Mouse (Mus musculus) spleen, adult 2 months (tissue): ENCODE measurements around the gene S100a2. TPM values are rescaled to one million over a fixed set of nuclear protein-coding genes. Genes with fewer than 3 reads are reported as not detected.

Experiments used
- DNase-seq, 2 experiments: peaks; one replicate each; pipeline versions ENCODE4 v3.0.0 to v3.0.0-alpha.2; 2012 to 2021; ENCODE audit warnings: low spot score in 2 of 2, low read depth in 1 of 2
- H3K27ac ChIP-seq: fragments of 200-500 bp; 2 replicates; pipeline ENCODE4 v1.5.1; 2012; ENCODE audit warnings: low read length, inconsistent platforms; ENCODE audit not compliant: insufficient read depth
- H3K27me3 ChIP-seq: fragments of 200-500 bp; 2 replicates; pipeline ENCODE4 v1.6.1; 2012; ENCODE audit warnings: mild to moderate bottlenecking, moderate library complexity, low read length, inconsistent platforms; ENCODE audit not compliant: control insufficient read depth, insufficient read depth
- H3K36me3 ChIP-seq: fragments of 200-500 bp; 2 replicates; pipeline ENCODE4 v1.6.1; 2012; ENCODE audit warnings: mild to moderate bottlenecking, low read length, inconsistent platforms; ENCODE audit not compliant: control insufficient read depth, insufficient read depth
- H3K4me1 ChIP-seq: fragments of 200-500 bp; 2 replicates; pipeline ENCODE4 v1.6.1; 2011; ENCODE audit warnings: inconsistent platforms; ENCODE audit not compliant: control insufficient read depth, insufficient read depth, insufficient read length
- H3K4me3 ChIP-seq: fragments of 200-500 bp; 2 replicates; pipeline ENCODE4 v1.5.1; 2011; ENCODE audit warnings: mild to moderate bottlenecking, inconsistent platforms; ENCODE audit not compliant: insufficient read depth, insufficient read length; ENCODE audit errors: extremely low read depth
- CTCF ChIP-seq: fragments of 200-500 bp; IDR thresholded peaks from 2 replicates; pipeline ENCODE4 v1.5.1; 2011; ENCODE audit warnings: mild to moderate bottlenecking, inconsistent platforms; ENCODE audit not compliant: insufficient read depth, insufficient read length, insufficient replicate concordance; ENCODE audit errors: extremely low read depth
- POLR2A ChIP-seq: fragments of 200-500 bp; IDR thresholded peaks from 2 replicates; pipeline ENCODE4 v1.6.1; 2011; ENCODE audit warnings: low read depth, low read length, inconsistent platforms
- WGBS: fragments of 180-500 bp; shearing (Covaris S2); methylation state at CpG from one replicate; pipeline ENCODE4 v1.1.7; 2018; 5-methylcytosine and 5-hydroxymethylcytosine counted together
- polyA plus RNA-seq: library from polyadenylated mRNA; depleted of rRNA; stranded (reverse); fragments of >200 nt; gene quantifications from 2 replicates; pipeline ENCODE4 v1.2.3, GENCODE M21; 2012

S100a2 gene
- polyA plus RNA-seq, 1 experiment = not detected

- H3K27me3 ChIP-seq = no peaks in the 10 kb centered on the region
- H3K36me3 ChIP-seq = no peaks in the 10 kb centered on the region
- no peak for DNase-seq
- H3K4me3 ChIP-seq = no peak overlapping the region
- TF ChIP-seq CTCF (no peak), POLR2A (no peak)
- WGBS = 89% methylated on average over 1 of the region's 1 CpGs
- H3K4me1 ChIP-seq = peaks cover 8% of the 10 kb centered on the region; the same call in 1 of the 2 replicates
- H3K27ac ChIP-seq = no peak overlapping the region
Measured at GRCm38 (mm10) chr3:90594466-90594865, 4.4 kb downstream of the S100a2 start.

GRCm38 (mm10) chr3:90595556-90595955, 5.5 kb downstream of the S100a2 start:
- WGBS = 82% methylated on average over 5 of the region's 5 CpGs
- TF ChIP-seq CTCF (no peak), POLR2A (no peak)
- Histone ChIP-seq H3K27me3 (no peaks in the 10 kb centered on the region), H3K4me3 (no peak overlapping the region), H3K36me3 (no peaks in the 10 kb centered on the region), H3K27ac (no peak overlapping the region), H3K4me1 (no peaks in the 10 kb centered on the region)
- no peak for DNase-seq

GRCm38 (mm10) chr3:90596810-90597209, 6.8 kb downstream of the S100a2 start:
- Histone ChIP-seq H3K27me3 (no peaks in the 10 kb centered on the region), H3K27ac (no peak overlapping the region), H3K36me3 (no peaks in the 10 kb centered on the region), H3K4me3 (no peak overlapping the region), H3K4me1 (no peaks in the 10 kb centered on the region)
- DNase-seq = no peak
- TF ChIP-seq POLR2A = no peak
- WGBS = 92% methylated on average over 6 of the region's 6 CpGs

GRCm38 (mm10) chr3:90597736-90598135, 7.7 kb downstream of the S100a2 start:
- 87% methylated on average over 6 of the region's 6 CpGs for WGBS
- Histone ChIP-seq H3K36me3 (no peaks in the 10 kb centered on the region), H3K4me3 (no peak overlapping the region), H3K4me1 (no peaks in the 10 kb centered on the region), H3K27ac (no peak overlapping the region), H3K27me3 (no peaks in the 10 kb centered on the region)
- TF ChIP-seq POLR2A (no peak), CTCF (no peak)
- DNase-seq = no peak

GRCm38 (mm10) chr3:90598212-90598611, 8.2 kb downstream of the S100a2 start:
- 57% methylated on average over 4 of the region's 4 CpGs for WGBS
- H3K36me3 ChIP-seq = no peaks in the 10 kb centered on the region
- no peak overlapping the region for H3K27ac ChIP-seq
- H3K4me3 ChIP-seq = no peak overlapping the region
- H3K4me1 ChIP-seq = peaks cover 1% of the 10 kb centered on the region; the same call in 1 of the 2 replicates
- no peak for DNase-seq
- H3K27me3 ChIP-seq = no peaks in the 10 kb centered on the region
- TF ChIP-seq CTCF (no peak), POLR2A (no peak)

GRCm38 (mm10) chr3:90599401-90599800, 9.4 kb downstream of the S100a2 start:
- Histone ChIP-seq H3K4me1 (peaks cover 5% of the 10 kb centered on the region; the same call in 1 of the 2 replicates), H3K4me3 (no peak overlapping the region), H3K36me3 (no peaks in the 10 kb centered on the region), H3K27me3 (no peaks in the 10 kb centered on the region), H3K27ac (no peak overlapping the region)
- 84% methylated on average over 3 of the region's 3 CpGs for WGBS
- no peak for DNase-seq
- no peak for TF ChIP-seq POLR2A
- TF ChIP-seq CTCF = no peak

- no peak overlapping the region for H3K27ac ChIP-seq
- H3K36me3 ChIP-seq = no peaks in the 10 kb centered on the region
- TF ChIP-seq POLR2A = no peak
- TF ChIP-seq CTCF = no peak
- peaks cover 5% of the 10 kb centered on the region; the same call in 1 of the 2 replicates for H3K4me1 ChIP-seq
- 87% methylated on average over 6 of the region's 6 CpGs for WGBS
- H3K4me3 ChIP-seq = no peak overlapping the region
- DNase-seq = no peak
- H3K27me3 ChIP-seq = no peaks in the 10 kb centered on the region
Measured at GRCm38 (mm10) chr3:90600036-90600435, 10.0 kb downstream of the S100a2 start.
